Mouse (Mus musculus): ENCODE results near the gene Lct.
A peak's percentile ranks its signal among the peaks of the same experiment; 100 is the strongest.
"Not testable (repeated sequence)": the region's sequence is repeated elsewhere in the genome, so short reads cannot be mapped to it uniquely, and the experiment has no call there.

The Lct gene

GRCm38 (mm10) chr1:128295296-128295695 lies 32.8 kb downstream of the Lct start:
- no peak for DNase-seq

GRCm38 (mm10) chr1:128293524-128293923 lies 34.6 kb downstream of the Lct start:
- DNase-seq: no peak

- no peak for DNase-seq
These were observed 37.8 kb downstream of the Lct start for GRCm38 (mm10) chr1:128290295-128290694.

GRCm38 (mm10) chr1:128285136-128285535 lies 43.0 kb downstream of the Lct start:
- DNase-seq: no peak

GRCm38 (mm10) chr1:128284157-128284690 lies 43.9 kb downstream of the Lct start:
- no peak for DNase-seq

GRCm38 (mm10) chr1:128282924-128283323 lies 45.2 kb downstream of the Lct start:
- DNase-seq: no peak

GRCm38 (mm10) chr1:128281753-128282152 lies 46.4 kb downstream of the Lct start:
- DNase-seq: no peak

- no peak for DNase-seq
These were observed 49.6 kb downstream of the Lct start for GRCm38 (mm10) chr1:128278563-128278962.

- DNase-seq: no peak
These were observed 52.2 kb downstream of the Lct start for GRCm38 (mm10) chr1:128275908-128276307.

- DNase-seq: no peak
These were observed 57.4 kb downstream of the Lct start for GRCm38 (mm10) chr1:128270731-128271130.

- not testable (repeated sequence) for DNase-seq
These were observed 61.1 kb downstream of the Lct start for GRCm38 (mm10) chr1:128267061-128267460.

- DNase-seq: no peak
These were observed 83.3 kb downstream of the Lct start for GRCm38 (mm10) chr1:128244727-128245355.

GRCm38 (mm10) chr1:128243996-128244726 lies 84.0 kb downstream of the Lct start:
- peak; percentile 92 for DNase-seq

- DNase-seq: no peak
These were observed 84.5 kb downstream of the Lct start, which contains the start of gene Ubxn4 for GRCm38 (mm10) chr1:128243627-128243995. TSS of gene Ubxn4 (plus strand) at chr1:128243964.

- no peak for DNase-seq
These were observed 92.9 kb downstream of the Lct start for GRCm38 (mm10) chr1:128235181-128235580.

All from right cerebral cortex, postnatal 25 days (tissue).